Mouse (Mus musculus) cerebellum, adult 11-12 months (tissue): ENCODE measurements around the gene C330007P06Rik.

Source experiments
- DNase-seq: peaks from one replicate; pipeline ENCODE4 v3.0.0; 2022

C330007P06Rik gene

DNA sequence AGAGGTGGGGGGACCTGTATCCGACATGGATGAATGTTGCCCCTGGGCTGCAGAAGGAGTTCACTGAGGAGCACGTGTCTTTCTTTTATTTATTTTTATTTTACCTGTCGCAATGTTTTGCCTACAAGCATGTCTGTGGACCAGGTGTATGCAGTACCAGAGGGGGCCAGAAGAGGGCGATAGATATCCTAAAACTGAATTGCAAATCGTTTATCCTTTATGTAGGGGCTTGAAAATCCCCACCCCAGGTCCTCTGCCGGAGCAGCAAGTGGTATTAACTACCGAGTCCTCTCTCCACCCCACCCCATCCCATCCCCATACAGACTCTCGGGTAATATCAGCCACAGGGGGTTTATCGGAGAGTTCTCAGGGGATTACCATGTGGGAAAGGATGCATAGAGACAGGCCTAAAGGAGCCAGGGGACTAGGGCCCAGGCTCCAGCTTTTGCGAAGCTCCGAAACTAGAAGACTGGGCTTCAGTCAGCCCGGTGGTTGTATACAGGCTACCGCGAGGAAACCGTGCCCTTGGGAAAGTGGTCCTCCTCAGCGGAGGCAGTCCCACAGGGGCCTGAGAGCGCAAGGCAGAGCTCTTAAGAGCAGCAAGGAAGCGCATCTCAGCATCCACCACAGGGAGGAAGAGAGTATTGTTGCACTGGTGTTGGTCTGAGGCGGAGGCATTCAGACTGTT, 40.4 kb downstream of the C330007P06Rik start:
- peak; percentile 48 for DNase-seq

DNA sequence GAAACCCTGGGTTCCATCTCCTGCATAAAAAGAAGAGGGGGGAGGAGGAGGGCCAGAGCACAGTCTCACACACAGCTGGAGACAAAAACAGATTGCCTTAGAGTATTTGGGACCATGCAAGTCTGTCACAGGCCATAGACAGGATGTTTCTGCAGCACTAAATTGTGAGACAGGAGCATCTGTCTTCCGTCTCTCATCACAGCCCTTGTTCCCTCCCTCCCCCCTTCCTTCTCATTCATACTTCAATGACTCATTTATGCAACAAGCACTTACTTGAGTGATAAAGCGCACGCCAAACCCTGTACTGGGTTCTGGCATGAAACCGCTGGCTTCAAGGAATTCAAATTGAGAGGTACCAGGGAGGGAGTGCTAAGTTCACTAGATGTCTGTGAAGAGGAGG, 42.3 kb downstream of the C330007P06Rik start:
- DNase-seq = no peak

DNA sequence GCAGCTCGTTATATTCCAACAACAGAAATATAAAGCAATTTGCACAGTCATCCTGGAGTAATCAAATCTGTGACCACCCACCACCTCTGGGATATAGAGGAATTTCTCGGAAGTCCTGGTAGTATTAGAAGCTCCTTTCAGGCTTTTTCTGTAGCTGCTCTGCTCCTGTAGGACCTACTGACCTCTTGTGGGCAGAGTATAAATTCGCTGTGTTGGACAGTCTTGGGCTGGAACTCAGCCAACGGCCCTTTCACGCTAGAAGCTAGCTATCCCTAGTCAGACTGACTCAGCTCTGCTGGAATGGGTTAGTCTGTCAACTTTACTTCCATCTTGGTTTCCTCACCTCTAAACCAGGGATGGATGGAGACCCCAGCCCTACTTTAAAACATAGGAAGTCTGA, 43.6 kb downstream of the C330007P06Rik start:
- DNase-seq = peak; percentile 23

DNA sequence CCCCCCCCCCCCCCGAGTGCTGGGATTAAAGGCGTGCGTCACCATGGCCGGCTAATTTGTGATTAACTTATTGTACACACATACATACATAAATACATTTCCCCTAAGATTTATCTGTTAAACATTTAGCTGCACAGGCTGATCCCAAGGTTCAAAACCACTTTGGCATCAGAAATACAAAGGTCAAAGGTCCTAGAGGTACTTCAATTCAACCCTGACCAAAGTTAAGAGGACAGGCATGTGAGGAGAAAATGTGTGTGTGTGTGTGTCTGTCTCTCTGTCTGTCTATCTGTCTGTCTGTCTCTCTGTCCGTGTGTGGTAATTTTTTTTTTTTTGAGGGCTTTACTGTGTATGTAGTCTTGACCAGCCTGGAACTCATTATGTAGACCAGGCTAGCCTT, 47.0 kb downstream of the C330007P06Rik start:
- DNase-seq = no peak

DNA sequence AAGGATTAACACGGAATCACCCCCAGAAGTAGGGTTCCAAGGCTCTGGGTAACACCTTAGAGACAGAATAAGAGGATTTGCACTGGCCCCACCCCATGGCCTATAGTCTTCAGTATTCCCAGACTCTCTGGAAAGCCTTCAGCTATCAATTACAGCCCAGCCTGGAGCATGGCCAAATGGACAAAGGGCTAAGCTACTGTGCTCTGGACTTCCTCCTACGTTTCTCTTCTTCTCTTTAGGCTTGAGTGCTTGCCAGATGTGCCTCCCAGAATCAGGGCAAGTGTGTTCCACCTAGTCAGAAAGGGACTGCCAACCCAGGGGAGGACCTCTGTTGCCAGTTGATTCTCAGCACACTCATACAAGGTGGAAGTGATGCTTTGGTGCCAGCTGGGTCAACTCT, 48.9 kb downstream of the C330007P06Rik start:
- no peak for DNase-seq

DNA sequence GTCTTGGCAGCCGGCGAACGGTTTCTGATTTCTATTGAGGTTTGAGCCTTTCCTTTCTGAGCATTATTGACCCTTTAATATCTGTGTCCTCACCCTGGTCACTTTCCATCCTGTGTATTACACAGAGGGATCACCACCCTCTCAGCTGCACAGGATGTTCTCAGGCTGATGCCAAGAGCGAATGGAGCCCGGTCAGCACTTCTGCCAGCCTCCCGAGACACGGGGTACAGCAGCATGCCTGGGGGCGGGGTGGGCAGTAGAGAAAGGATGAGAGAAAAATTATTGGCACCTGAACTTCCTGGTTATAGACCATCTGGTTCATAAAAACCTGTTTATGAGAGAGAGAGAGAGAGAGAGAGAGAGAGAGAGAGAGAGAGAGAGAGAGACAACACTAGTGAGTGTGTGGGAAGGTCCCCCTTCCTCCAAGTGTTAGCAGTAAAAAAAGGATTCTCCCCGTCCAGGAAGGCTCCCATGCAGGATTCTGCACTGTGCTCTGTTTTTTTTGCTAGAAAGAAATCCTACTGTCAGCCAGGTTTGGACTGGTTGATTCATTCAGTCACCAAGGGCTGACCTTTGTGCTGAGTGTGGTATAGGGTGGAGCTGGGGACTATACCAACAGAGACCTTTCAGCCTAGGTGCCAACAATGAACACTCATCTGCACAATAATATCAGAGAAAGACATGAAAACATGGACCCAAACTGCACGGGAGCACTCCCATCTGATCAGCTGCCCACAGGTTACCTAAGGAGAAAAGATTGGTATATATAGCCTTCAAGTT, 49.8 kb downstream of the C330007P06Rik start:
- no peak for DNase-seq

DNA sequence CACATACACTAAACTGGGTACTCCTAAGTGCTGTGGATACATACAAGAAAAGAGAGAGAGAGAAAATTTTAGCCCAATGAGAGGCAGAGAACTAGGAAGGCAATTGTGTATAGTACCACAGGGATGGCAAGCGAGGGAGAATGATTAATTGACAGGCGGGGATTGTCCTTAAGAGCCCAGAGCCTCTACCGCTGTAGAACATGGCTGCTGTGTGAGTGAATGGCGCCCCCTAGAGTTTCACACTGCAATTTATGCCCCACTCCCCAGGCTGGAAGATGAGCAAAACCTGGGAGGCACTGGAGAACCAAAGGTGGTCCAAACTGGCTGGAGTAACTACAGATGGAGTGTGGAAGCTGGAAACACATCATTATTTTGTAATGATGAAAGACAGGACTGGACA, 53.7 kb downstream of the C330007P06Rik start:
- DNase-seq = peak; percentile 29

DNA sequence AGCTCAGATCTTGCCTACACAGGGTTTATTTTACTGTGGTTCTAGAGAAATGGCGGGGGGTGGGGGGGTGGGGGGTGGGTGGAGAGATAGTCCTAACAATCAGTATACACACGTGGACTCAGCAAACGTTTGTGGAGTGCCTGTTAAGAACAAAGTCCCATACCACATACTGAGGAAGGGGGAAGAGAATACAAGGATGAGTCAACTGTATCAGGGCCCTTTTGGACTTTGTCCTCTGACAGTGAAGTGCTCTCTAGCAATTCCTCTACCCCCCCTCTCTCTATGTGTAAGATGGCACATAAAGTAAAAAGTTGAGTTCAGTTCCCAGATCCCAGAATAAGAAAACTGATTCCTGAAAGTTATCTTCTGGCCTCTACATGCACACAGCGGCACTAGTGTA, 54.3 kb downstream of the C330007P06Rik start:
- no peak for DNase-seq

DNA sequence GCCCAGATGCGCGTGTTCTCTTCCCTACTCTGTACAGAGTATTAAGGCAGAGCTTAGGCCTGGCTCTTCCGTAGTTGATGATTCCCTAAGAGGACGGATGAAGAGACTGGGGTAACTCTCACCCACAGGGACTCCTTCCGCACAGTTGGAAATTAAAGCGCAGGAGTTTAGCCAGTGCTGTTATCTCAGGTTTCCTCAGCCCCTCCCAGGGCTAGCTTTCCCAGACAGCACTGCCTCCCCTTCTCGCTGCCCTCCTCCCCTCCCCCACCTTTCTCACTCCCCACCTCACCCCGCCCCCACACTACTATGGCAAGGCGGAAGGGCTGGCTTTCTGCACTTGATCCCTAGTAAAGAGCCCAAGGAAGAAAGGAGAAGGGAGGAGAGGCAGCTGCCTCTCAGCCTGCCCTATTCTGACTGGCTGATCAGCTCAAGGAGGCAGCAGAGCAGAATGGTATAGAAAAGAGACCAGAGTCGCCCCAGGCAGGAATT, 56.9 kb downstream of the C330007P06Rik start:
- DNase-seq = no peak

DNA sequence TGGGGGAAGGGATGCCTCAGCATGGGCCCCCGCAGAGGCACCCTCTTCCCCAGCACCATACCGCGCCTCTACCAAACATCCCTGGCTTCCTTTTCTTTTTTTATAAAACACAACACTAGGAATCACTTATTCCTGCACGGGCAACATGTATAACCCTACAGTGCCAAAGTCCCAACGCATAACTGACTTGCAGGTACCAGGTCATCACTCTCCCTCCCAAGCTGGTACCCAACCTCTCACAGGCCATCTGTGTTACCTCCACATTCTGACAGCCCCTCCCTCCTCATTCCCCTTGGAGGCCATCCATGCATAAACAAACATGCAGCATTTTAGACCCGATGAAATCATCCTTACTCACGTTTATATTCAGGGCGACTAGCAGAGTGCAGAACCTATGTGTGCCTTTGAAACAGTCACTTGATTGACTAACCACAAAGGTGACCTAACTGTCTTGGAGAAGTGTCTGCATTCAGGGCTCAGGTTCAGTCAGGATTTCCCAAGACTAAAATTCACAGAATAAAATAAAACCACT, 57.5 kb downstream of the C330007P06Rik start:
- no peak for DNase-seq

DNA sequence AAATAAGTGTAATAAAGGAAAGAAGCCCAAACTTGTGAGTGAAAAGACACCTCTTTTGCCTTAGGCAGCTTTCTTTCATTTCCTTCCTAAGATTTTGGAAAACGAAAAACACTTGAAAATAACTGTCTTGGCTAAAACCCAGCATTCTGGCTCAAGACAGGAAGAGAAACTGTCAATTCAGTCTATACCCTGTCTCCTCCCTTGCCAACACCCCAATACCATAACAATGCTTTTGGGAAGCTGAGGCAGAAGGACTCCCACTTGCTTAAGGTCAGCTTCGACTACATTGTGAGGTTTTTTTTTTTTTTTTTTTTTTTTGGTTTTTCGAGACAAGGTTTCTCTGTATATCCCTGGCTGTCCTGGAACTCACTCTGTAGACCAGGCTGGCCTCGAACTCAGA, 58.5 kb downstream of the C330007P06Rik start:
- DNase-seq = no peak

DNA sequence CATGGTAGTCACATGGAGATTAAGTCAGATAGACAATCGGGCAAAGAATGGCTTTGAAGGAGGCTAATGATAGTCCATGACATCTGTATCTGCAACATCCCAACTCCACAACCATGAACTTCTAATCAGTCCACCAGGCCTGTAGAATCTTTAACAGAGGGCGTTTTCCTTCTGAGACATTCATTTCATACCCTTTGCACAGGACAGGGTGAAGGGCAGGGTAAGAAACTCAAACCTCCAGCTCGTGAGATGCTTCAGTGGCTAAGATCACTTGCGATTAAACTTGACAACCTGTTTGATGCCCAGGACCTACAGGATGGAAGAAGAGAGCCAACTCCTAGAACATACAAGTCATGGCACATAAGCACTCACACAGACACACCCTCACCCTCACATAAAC, 58.9 kb downstream of the C330007P06Rik start:
- no peak for DNase-seq

DNA sequence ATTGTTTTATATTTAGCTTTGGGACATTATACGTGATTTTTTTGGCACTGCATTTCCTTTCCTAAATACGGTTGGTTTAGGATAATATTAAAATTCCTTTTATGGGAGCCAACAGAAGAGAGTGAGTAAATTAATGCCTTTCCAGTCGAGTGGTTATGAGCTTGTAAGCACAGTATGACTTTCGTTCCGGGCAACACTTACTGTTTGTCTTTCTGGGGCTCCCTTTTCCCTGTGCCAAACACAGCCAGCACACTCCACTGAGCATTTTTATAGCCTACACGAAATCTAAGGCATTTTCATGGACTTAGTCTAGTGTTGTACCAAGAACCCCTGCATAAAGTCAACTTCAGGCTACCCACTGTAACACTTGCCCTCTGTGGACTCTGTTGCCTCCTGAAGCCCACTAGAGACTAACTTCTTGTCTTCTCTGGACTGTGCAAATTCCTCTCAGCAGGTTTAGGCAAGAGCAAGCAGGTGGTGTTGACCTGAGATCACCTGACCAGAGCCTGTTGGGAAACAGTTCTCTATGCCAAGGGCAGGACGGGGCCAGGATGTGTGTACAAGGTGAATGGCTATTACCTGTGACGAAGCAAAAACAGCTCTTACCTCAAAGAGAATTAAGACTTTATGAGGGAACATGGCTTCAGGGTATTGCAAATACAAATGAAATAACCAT, 59.6 kb downstream of the C330007P06Rik start:
- no peak for DNase-seq

DNA sequence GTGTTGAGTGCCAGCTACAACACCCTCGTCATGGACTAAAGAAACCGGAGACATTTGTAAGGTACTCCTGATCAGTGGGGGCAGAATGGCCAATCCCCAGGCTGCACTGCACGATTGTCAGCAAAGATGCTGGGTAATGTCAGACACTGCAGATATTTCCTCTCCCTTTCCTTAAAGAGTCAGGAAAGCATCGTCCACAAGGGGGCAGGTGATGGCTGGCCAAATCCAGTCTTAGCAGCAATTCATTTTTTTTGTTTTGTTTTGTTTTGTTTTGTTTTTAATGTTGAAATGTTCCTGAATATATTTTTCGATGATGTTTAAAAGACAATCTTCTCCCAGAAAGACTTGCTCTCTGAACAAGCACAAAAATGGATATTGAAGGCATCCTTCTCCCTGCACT, 62.5 kb downstream of the C330007P06Rik start:
- DNase-seq = no peak

DNA sequence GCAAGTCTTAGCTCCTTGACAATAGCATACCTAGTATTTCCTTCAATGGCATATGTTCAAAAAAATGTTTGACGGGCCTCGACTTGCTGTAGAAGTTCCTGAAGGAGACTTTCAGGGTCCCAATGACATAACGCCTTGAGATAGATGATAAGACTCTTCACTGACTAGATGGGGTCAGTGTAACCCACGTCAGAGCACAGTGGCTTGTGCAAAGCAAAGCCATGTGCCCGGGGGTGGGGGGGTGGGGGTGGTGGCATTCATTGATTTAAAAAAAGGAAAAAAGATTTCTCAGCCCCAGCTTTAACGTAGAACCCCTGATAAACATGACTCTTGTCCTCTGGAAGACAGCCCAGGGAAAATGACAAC, 65.6 kb downstream of the C330007P06Rik start:
- no peak for DNase-seq

DNA sequence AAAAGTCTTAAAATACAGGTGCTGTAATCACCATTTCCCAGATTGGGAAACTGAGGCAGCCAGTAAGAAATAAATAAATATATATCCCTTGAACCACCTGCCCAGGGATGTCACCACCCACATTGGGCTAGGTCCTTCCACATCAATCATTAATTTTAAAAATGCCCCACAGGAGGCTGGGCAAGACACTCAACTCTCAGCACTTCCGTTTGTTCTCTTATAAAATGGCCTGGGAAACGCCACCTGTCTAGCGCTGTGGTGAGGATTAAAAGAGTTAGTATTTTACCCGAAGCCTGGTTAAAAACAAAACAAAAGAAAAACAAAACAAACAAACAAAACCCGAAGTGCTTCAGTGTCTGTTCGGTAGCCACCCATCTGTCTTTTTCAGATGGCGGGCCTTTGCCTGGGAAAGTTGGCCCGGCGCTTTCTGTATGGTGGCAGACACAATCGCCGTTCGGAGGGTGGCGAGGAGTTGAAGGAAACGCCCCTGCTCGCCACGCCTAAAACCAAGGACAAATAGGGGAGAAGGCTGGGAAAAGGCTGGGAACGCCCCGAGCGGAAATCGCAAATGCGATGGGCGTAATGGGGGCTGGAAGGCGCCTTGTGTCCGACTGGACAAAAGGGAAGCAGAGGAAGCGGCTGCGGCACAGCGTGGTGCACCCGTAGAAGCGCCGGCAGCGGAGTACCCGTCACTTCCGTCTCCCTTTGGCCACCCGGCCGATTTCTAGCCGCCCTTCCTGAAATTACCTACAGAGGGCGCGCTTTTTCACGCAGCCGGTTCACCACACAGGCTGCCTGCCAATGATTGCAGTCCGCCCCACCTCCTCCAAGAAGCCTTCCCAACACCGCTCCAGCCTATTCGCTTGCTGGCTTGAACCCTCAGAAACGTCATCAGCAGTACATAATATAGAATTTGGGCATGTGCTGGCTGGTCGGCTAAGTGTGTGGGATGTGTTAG, 66.3 kb downstream of the C330007P06Rik start:
- peak; percentile 89 for DNase-seq

DNA sequence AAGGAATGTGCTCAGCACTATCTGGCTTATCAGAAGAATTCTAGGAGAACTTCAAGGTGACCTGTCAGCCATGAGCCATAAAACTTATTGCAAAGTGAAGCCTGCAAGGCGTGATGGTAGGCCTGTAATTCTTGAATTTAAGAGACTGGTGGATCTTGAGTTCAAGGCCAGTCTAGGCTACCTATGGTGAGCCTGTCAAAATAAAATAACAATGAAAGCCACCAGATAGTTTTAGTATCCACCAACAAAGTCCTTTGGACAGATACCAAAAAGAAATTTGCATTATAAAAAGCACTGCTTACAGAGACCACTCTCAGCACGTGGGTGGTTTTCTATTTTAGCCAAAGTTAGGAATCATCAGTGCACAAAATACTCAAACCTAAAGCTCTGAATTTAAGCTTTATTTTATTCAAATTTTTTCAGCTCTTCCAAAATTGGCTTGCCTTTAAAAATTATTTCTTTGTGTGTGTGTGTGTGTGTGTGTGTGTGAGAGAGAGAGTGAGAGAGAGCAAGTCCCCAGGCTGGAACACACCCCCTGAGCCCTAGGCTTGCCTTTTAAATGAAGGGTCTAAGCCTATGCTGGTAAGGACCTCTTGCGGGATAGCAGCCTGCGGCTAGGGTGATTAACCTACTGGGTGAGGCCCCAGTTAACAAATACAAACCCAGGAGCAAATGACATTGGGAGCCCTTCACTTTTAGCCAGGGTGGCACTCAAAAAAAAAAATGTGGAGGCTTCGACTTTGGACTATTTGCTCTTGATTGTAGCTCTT, 68.3 kb downstream of the C330007P06Rik start:
- DNase-seq = no peak

DNA sequence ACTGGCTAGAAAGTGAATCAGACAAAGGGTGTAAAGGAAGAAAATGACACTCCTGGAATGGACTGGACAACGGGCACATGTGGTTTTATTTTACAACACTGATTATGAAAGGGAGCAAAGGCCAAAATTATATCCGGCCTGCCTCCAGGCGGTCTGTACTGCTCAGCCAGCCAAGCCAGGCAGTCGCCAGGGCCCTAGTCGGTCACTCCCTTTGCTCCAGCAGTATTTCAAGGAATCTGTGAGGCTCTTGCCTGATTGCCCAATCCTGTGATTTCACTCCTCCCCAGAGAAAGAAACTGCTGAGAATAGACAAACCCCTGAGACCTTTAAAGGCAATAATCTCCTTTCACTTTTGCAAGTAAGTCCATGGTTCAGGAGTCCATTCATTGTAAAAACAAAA, 69.7 kb downstream of the C330007P06Rik start:
- no peak for DNase-seq

DNA sequence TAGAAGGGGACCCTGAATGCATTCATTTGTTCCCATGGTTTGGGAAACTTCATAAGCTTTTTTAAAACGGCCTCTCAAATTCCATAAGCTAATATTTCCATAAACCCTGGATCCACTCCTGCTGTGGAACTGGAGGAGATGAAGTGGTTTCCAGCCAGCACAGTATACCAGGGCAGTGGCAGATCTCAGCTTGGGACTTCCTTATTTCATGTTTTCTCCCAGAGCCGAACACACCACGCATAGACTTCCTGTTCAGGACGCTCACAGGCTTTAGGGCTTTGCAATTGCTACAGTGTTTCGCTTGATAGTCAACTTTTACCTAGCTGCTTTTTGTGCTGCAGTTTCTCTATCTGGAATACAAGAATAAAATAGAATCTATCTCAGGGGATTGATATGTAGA, 70.7 kb downstream of the C330007P06Rik start:
- DNase-seq = no peak

DNA sequence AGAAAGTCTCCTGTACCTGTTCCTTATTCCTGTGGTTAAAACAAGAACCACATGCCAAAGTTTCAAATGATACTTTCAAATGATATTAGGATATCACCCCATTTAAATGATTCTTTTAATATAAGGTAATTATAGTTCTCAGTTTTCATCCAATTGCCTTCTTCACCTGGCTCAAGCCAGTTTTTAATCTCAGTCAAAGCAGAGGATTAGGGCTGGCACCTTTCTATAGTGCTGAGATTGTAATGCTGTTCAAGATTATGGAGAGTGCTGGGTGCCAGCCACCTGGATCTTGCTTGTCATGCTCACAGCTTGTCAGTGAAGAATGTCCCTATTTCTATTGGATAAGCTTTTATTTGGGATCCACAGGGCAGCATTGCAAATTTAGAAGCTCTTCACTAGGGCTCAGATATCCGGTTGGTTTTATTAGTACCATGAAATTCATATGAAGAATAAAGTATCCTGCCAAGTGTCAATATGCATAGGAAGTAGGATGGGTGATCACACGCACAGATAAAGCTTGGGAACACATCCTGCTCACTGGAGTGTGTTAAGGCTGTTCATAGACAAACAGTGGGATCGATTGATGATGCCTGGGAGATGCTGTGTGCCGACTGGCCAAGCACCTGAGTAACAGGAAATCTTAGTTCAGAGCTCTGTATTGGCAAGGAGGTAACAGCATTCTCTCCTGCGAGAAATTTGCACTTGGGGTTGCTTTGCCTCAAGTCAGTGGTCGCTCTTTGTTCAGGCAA, 74.6 kb downstream of the C330007P06Rik start:
- DNase-seq = no peak

DNA sequence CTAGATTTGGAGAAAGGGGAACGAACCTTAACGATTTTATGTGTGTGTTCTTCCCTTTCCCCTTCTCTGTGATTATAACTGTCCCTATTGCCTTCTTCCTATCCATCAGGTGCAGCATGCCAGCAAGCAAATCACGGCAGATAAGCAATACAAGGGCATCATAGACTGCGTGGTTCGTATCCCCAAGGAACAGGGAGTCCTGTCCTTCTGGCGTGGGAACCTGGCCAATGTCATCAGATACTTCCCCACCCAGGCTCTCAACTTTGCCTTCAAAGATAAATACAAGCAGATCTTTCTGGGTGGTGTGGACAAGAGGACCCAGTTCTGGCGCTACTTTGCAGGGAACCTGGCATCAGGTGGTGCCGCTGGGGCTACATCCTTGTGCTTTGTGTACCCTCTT, 77.2 kb downstream of the C330007P06Rik start:
- peak; percentile 35 for DNase-seq
